Mouse (Mus musculus): ENCODE data around the gene B3glct.

DNA sequence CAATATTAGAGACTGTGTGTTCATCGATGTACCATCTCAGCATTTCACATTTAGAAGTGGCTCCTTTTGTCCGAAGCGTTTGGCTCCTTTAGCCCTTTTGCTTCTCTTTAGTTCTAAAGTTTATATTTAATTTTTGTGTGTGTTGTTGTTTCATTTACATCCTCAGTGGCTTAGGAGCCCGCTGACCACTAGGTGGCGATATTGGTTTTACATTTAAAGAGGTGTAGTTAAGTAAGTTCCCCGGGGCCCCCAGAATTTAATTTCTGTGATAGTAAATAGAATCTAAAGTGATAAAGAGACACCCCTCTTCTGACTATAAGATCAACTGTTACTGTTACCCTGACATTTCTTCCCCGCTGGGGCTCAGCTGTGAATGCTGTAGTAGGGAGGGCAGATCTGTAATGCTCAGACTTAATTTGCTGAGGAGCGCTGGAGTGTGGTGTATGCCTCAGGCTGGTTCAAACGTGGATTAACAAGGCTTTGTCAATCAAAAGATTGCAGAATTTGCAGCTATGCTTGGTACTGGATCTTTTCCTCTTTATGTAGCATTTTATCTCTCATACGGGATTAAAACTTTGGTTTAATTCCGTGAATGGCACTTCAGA lies 35.2 kb downstream of the B3glct start:
- TF ChIP-seq ZC3H11A (IDR thresholded peaks at IDR 0.05; ENCODE audit: borderline replicate concordance, low read depth, low read length) (no peak), ZNF384 (IDR thresholded peaks at IDR 0.05; ENCODE audit: low read depth, low read length) (no peak), CHD2 (IDR thresholded peaks at IDR 0.05; ENCODE audit: low read depth, low read length) (no peak), HCFC1 (IDR thresholded peaks at IDR 0.05; ENCODE audit: borderline replicate concordance, insufficient read depth, low read length) (no peak)
